8 mouse cellular contexts compared by ENCODE assay signal in genomic region chr19:36083262-36084225, GRCm38 (mm10). TPM values are rescaled to one million over a fixed set of nuclear protein-coding genes. Genes with fewer than 3 reads are reported as not detected.
DNase-seq lines count a peak whose midpoint lies in the region; ATAC-seq lines count a peak whose summit lies in the region.

Rpp30 (plus strand) TSS chr19:36083716.

- peak within 1 kb of the TSS; percentile 78 for H3K9ac ChIP-seq in hindbrain, embryonic 12.5 days

- peak; percentile 96 for DNase-seq in NIH3T3 (ENCODE audit: low read depth)
- peak; percentile 88 to 93 for DNase-seq in cerebellum, postnatal 10 days
- peak; percentile 74 to 86 for DNase-seq in frontal cortex, postnatal 10 days (ENCODE audit: low spot score in 2 of 2)
- peak; percentile 60 to 91 for DNase-seq in layer of hippocampus, postnatal 14 days (ENCODE audit: low spot score in 2 of 2)
- peak; percentile 85 for DNase-seq in lung, postnatal 14 days
- peak; percentile 79 for DNase-seq in retina, adult 2 months (ENCODE audit: low read depth, low spot score)
- peak; percentile 77 to 85 for DNase-seq in thymus, postnatal 36 days

- 2% methylated on average over 34 of the region's 34 CpGs for WGBS in hindbrain, embryonic 12.5 days

- ATAC-seq in hindbrain, embryonic 12.5 days (ENCODE audit: low FRiP score), result peak; percentile 94

- peak within 1 kb of the TSS; percentile 82 for H3K4me3 ChIP-seq in hindbrain, embryonic 12.5 days

- no peaks in the 10 kb centered on the region for H3K27me3 ChIP-seq in hindbrain, embryonic 12.5 days

- H3K27ac ChIP-seq in hindbrain, embryonic 12.5 days, result peak within 1 kb of the TSS; percentile 68

- no peaks in the 10 kb centered on the region for H3K9me3 ChIP-seq in hindbrain, embryonic 12.5 days (replicated peaks)

- peaks cover 7% of the 10 kb centered on the region for H3K36me3 ChIP-seq in hindbrain, embryonic 12.5 days

- peaks cover 11% of the 10 kb centered on the region for H3K4me1 ChIP-seq in hindbrain, embryonic 12.5 days

- H3K4me2 ChIP-seq in hindbrain, embryonic 12.5 days (replicated peaks), result peak within 1 kb of the TSS; percentile 85

RNA-seq across cellular contexts. Expression of gene Rpp30, which starts in this region (rescaled TPM):
- polyA plus RNA-seq in hindbrain, embryonic 12.5 days (2016; fragmentation: Nextera tagmentation; extraction: Ambion mirVana), result 81.3 and 83.3 TPM in 2 replicates
- 10 to 100 TPM; 15.0 to 18.0 TPM for total RNA-seq in layer of hippocampus, postnatal 14 days (2021)

Comparison
In these comparisons a context has a peak if more than half of its experiments do, and no peak if none do; other contexts are left out.
1. Peak in every context shown above with its lines: DNase-seq, ATAC-seq, H3K4me3 ChIP-seq and H3K27ac ChIP-seq.